Mouse (Mus musculus) kidney, adult 10 weeks (tissue): Measurements from ENCODE around the gene Olfr77. TPM values are rescaled to one million over a fixed set of nuclear protein-coding genes. Genes with fewer than 3 reads are reported as not detected.

Source experiments
- polyA plus RNA-seq: library from polyadenylated mRNA; stranded (reverse); fragments of 350-450 nt; fragmentation: Illumina TruSeq; extraction: RNeasy Lipid Tissue Mini Kit (QIAGEN cat#74804); gene quantifications from one replicate; pipeline ENCODE4 v1.2.3, GENCODE M21; 2014; ENCODE audit warnings: low read depth, low replicate concordance

Olfr77 gene
- polyA plus RNA-seq = not detected

DNA sequence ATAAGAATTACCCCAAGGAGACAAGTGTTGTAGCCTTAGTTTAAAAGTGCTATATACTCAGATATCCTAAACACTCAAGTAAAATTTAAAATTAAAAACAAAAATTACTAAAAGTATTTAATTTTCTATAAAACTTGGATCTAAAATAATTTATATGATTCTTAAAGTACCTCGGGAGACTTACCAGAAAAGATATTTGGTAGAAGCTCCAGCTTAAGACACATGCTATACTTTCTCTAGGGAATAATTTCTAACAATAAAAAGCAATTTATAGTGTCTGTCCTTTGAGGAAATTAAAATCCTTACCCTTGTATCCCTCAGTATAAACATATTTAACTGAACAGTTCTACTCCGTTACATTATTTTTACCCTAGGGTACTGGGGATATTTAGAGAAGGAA, at the start of gene Olfr77:
Olfr77 (plus strand) TSS at position 301 of the 400 bp plus-strand sequence.

DNA sequence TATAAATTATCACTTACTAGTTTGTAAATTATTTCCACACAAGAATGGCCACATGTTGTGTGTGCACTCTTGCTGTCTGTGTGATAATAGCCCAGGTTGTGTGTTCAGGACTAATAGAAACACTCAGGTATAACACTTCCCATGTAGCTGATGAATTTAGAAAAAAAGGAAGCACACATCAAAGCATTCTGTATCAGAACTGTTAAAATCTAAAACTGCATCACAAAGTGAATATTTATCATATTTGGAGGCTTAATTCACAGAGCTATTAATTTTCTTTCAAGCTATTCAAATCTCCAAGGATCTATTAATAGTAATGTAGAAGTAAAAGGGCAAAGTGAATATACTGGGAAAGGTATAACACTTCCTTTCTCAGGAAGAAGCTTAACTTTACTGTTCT, 28.8 kb upstream of the Olfr77 start, which contains the start of gene Olfr862:
Olfr862 (minus strand) TSS at position 101 of the 400 bp plus-strand sequence.

Other genes starting within 250 kb of the Olfr77 start
- gene Olfr857, start 207.4 kb upstream of the Olfr77 start, polyA plus RNA-seq = not detected
- gene Olfr58, start 136.6 kb upstream of the Olfr77 start, polyA plus RNA-seq = not detected
- gene Olfr859, start 112.0 kb upstream of the Olfr77 start, polyA plus RNA-seq = not detected
- not detected for gene Olfr860, start 67.1 kb upstream of the Olfr77 start, polyA plus RNA-seq
- not detected for gene Olfr862, start 28.9 kb upstream of the Olfr77 start, polyA plus RNA-seq
- gene Olfr866, start 111.2 kb downstream of the Olfr77 start, polyA plus RNA-seq = not detected
- not detected for gene Olfr867, start 140.7 kb downstream of the Olfr77 start, polyA plus RNA-seq
- not detected for gene Olfr868, start 181.8 kb downstream of the Olfr77 start, polyA plus RNA-seq
- not detected for gene Olfr869, start 212.1 kb downstream of the Olfr77 start, polyA plus RNA-seq